Mouse (Mus musculus): ENCODE data around the gene Gfap. TPM values are rescaled to one million over a fixed set of nuclear protein-coding genes. Genes with fewer than 3 reads are reported as not detected.

Gfap gene
- 100 to 1,000 TPM; 275 to 320 TPM for total RNA-seq (2021)

- DNase-seq, result peak; percentile 82 to 85
These were observed at the start of gene Gfap for GRCm38 (mm10) chr11:102900763-102901162. Gene Gfap (minus strand): TSS chr11:102900912.

- DNase-seq, result peak; percentile 44 to 60
These were observed 47.6 kb upstream of the Gfap start for GRCm38 (mm10) chr11:102948043-102948961.

- no peak for DNase-seq
These were observed 46.3 kb upstream of the Gfap start for GRCm38 (mm10) chr11:102946992-102947343.

GRCm38 (mm10) chr11:102946265-102946991 is 45.7 kb upstream of the Gfap start, which contains the start of gene C1ql1:
Gene C1ql1 (minus strand): TSS chr11:102946688.
- peak; percentile 63 to 76 for DNase-seq

GRCm38 (mm10) chr11:102945306-102946264 is 44.9 kb upstream of the Gfap start:
- no peak for DNase-seq

- DNase-seq, result no peak
These were observed 40.5 kb upstream of the Gfap start for GRCm38 (mm10) chr11:102941236-102941635.

- no peak for DNase-seq
These were observed 38.4 kb upstream of the Gfap start for GRCm38 (mm10) chr11:102939024-102939675.

- peak in 1 of 2 experiments; percentile 29 for DNase-seq
These were observed 36.9 kb upstream of the Gfap start for GRCm38 (mm10) chr11:102937529-102938182.

- DNase-seq, result no peak
These were observed 35.6 kb upstream of the Gfap start for GRCm38 (mm10) chr11:102936272-102936671.

- no peak for DNase-seq
These were observed 30.0 kb upstream of the Gfap start for GRCm38 (mm10) chr11:102930672-102931071.

GRCm38 (mm10) chr11:102925351-102925717 is 24.6 kb upstream of the Gfap start:
- DNase-seq, result no peak

- DNase-seq, result peak; percentile 87 to 88
These were observed 24.0 kb upstream of the Gfap start, which contains the start of gene Kif18b for GRCm38 (mm10) chr11:102924557-102925350. Gene Kif18b (minus strand): TSS chr11:102925124.

GRCm38 (mm10) chr11:102921491-102921890 is 20.8 kb upstream of the Gfap start:
- DNase-seq, result no peak

- DNase-seq, result no peak
These were observed 17.4 kb upstream of the Gfap start for GRCm38 (mm10) chr11:102918077-102918476.

GRCm38 (mm10) chr11:102915380-102915779 is 14.7 kb upstream of the Gfap start:
- DNase-seq, result no peak

- DNase-seq, result no peak
These were observed 10.7 kb upstream of the Gfap start for GRCm38 (mm10) chr11:102911376-102911775.

- no peak for DNase-seq
These were observed 2.9 kb upstream of the Gfap start for GRCm38 (mm10) chr11:102903654-102904053.

GRCm38 (mm10) chr11:102902107-102902506 is 1.4 kb upstream of the Gfap start:
- DNase-seq, result no peak

GRCm38 (mm10) chr11:102901199-102901598 is 487 bp upstream of the Gfap start:
- no peak for DNase-seq

GRCm38 (mm10) chr11:102898408-102898807 is 2.3 kb downstream of the Gfap start:
- peak; percentile 60 to 71 for DNase-seq
